Mouse (Mus musculus): ENCODE data around the gene Vmac.

Vmac gene

GRCm38 (mm10) chr17:56754271-56755185 is 36.7 kb upstream of the Vmac start:
- TF ChIP-seq GATA4 (IDR thresholded peaks at IDR 0.05; ENCODE audit: insufficient replicate concordance, low read length), result no peak

- TF ChIP-seq GATA4 (IDR thresholded peaks at IDR 0.05; ENCODE audit: insufficient replicate concordance, low read length), result no peak
Observed at GRCm38 (mm10) chr17:56753452-56753851, 35.6 kb upstream of the Vmac start.

- no peak for TF ChIP-seq GATA4 (IDR thresholded peaks at IDR 0.05; ENCODE audit: insufficient replicate concordance, low read length)
Observed at GRCm38 (mm10) chr17:56751404-56752072, 33.7 kb upstream of the Vmac start.

- no peak for TF ChIP-seq GATA4 (IDR thresholded peaks at IDR 0.05; ENCODE audit: insufficient replicate concordance, low read length)
Observed at GRCm38 (mm10) chr17:56744173-56744572, 26.4 kb upstream of the Vmac start.

GRCm38 (mm10) chr17:56740788-56741160 is 23.0 kb upstream of the Vmac start:
- TF ChIP-seq GATA4 (IDR thresholded peaks at IDR 0.05; ENCODE audit: insufficient replicate concordance, low read length), result no peak

GRCm38 (mm10) chr17:56740118-56740787 is 22.4 kb upstream of the Vmac start:
- TF ChIP-seq GATA4 (IDR thresholded peaks at IDR 0.05; ENCODE audit: insufficient replicate concordance, low read length), result no peak

- no peak for TF ChIP-seq GATA4 (IDR thresholded peaks at IDR 0.05; ENCODE audit: insufficient replicate concordance, low read length)
Observed at GRCm38 (mm10) chr17:56738221-56738620, 20.4 kb upstream of the Vmac start.

GRCm38 (mm10) chr17:56736534-56736933 is 18.7 kb upstream of the Vmac start:
- no peak for TF ChIP-seq GATA4 (IDR thresholded peaks at IDR 0.05; ENCODE audit: insufficient replicate concordance, low read length)

GRCm38 (mm10) chr17:56729656-56730055 is 11.8 kb upstream of the Vmac start:
- no peak for TF ChIP-seq GATA4 (IDR thresholded peaks at IDR 0.05; ENCODE audit: insufficient replicate concordance, low read length)

GRCm38 (mm10) chr17:56729151-56729550 is 11.3 kb upstream of the Vmac start:
- no peak for TF ChIP-seq GATA4 (IDR thresholded peaks at IDR 0.05; ENCODE audit: insufficient replicate concordance, low read length)

- no peak for TF ChIP-seq GATA4 (IDR thresholded peaks at IDR 0.05; ENCODE audit: insufficient replicate concordance, low read length)
Observed at GRCm38 (mm10) chr17:56728117-56728516, 10.3 kb upstream of the Vmac start.

GRCm38 (mm10) chr17:56727659-56728058 is 9.8 kb upstream of the Vmac start:
- TF ChIP-seq GATA4 (IDR thresholded peaks at IDR 0.05; ENCODE audit: insufficient replicate concordance, low read length), result no peak

GRCm38 (mm10) chr17:56727029-56727649 is 9.3 kb upstream of the Vmac start:
- TF ChIP-seq GATA4 (IDR thresholded peaks at IDR 0.05; ENCODE audit: insufficient replicate concordance, low read length), result no peak

- TF ChIP-seq GATA4 (IDR thresholded peaks at IDR 0.05; ENCODE audit: insufficient replicate concordance, low read length), result no peak
Observed at GRCm38 (mm10) chr17:56723419-56724161, 5.8 kb upstream of the Vmac start.

- TF ChIP-seq GATA4 (IDR thresholded peaks at IDR 0.05; ENCODE audit: insufficient replicate concordance, low read length), result no peak
Observed at GRCm38 (mm10) chr17:56722441-56722840, 4.6 kb upstream of the Vmac start.
